Mouse (Mus musculus): ENCODE measurements at regions not wholly inside any gene's neighbourhood (a gene's known extent, or its start where the extent isn't known, plus 50 kb on each side); places are given as distances from the start of the nearest gene placed in this dataset.
A peak's percentile ranks its signal among the peaks of the same experiment; 100 is the strongest.

GRCm38 (mm10) chr2:30676833-30677459 lies 82.1 kb downstream of the Cstad start:
- Histone ChIP-seq H3K4me3 (ENCODE audit: control insufficient read depth in 1 of 2, insufficient read depth in 1 of 2, low read depth in 2 of 2, low read length in 2 of 2) (no peak overlapping the region), H3K27me3 (ENCODE audit: control insufficient read depth in 1 of 2, insufficient read depth in 2 of 2, low read length in 2 of 2) (peaks cover 6 to 8% of the 10 kb centered on the region in 2 experiments; a peak in 3 of 4 replicates), H3K9ac (ENCODE audit: control insufficient read depth, low read depth, low read length, poor library complexity, severe bottlenecking) (no peak overlapping the region), H3K36me3 (ENCODE audit: control insufficient read depth in 1 of 2, insufficient read depth in 2 of 2, low read length in 2 of 2) (no peaks in the 10 kb centered on the region), H3K79me2 (ENCODE audit: control insufficient read depth, insufficient read depth, low read length, poor library complexity) (no peaks in the 10 kb centered on the region), H3K27ac (ENCODE audit: control insufficient read depth, low read depth, low read length) (no peak overlapping the region), H3K4me1 (ENCODE audit: control insufficient read depth in 1 of 2, insufficient read depth in 2 of 2, low read length in 2 of 2) (0 out of 4 replicates have a peak, but pooled peaks cover 0 to 4% of the 10 kb centered on the region in 2 experiments), H3K9me3 (replicated peaks; ENCODE audit: insufficient read depth, low read length) (no peaks in the 10 kb centered on the region)
- peak; percentile 19; the same call in 1 of the 2 replicates for TF ChIP-seq BHLHE40 (IDR thresholded peaks at IDR 0.05; ENCODE audit: borderline replicate concordance, low read depth, low read length)
- no peak for TF ChIP-seq TAL1 (IDR thresholded peaks at IDR 0.05; ENCODE audit: low read length)
- DNase-seq (ENCODE audit: low read depth, low spot score) = peak; percentile 43

- no peaks in the 10 kb centered on the region for H3K9me3 ChIP-seq (replicated peaks; ENCODE audit: insufficient read depth, low read length)
- H3K4me3 ChIP-seq (ENCODE audit: control insufficient read depth in 1 of 2, insufficient read depth in 1 of 2, low read depth in 2 of 2, low read length in 2 of 2) = no peak overlapping the region
- H3K79me2 ChIP-seq (ENCODE audit: control insufficient read depth, insufficient read depth, low read length, poor library complexity) = no peaks in the 10 kb centered on the region
- no peaks in the 10 kb centered on the region for H3K36me3 ChIP-seq (ENCODE audit: control insufficient read depth in 1 of 2, insufficient read depth in 2 of 2, low read length in 2 of 2)
- no peak overlapping the region for H3K27ac ChIP-seq (ENCODE audit: control insufficient read depth, low read depth, low read length)
- 0 out of 4 replicates have a peak, but pooled peaks cover 0 to 4% of the 10 kb centered on the region in 2 experiments for H3K4me1 ChIP-seq (ENCODE audit: control insufficient read depth in 1 of 2, insufficient read depth in 2 of 2, low read length in 2 of 2)
- no peak for DNase-seq (ENCODE audit: low read depth, low spot score)
- no peak overlapping the region for H3K9ac ChIP-seq (ENCODE audit: control insufficient read depth, low read depth, low read length, poor library complexity, severe bottlenecking)
- TF ChIP-seq SIN3A (IDR thresholded peaks at IDR 0.05; ENCODE audit: low read length) (no peak), NELFE (IDR thresholded peaks at IDR 0.05; ENCODE audit: low read depth, low read length) (no peak), GABPA (IDR thresholded peaks at IDR 0.05; ENCODE audit: low read depth, low read length) (no peak), ZMIZ1 (IDR thresholded peaks at IDR 0.05; ENCODE audit: low read depth, low read length) (no peak), MEF2A (IDR thresholded peaks at IDR 0.05; ENCODE audit: extremely low read depth, insufficient replicate concordance, low read depth, low read length, poor library complexity, severe bottlenecking) (no peak), ETS1 (IDR thresholded peaks at IDR 0.05; ENCODE audit: low read depth, low read length) (no peak), MAX (IDR thresholded peaks at IDR 0.05; ENCODE audit: low read length) (no peak), BHLHE40 (IDR thresholded peaks at IDR 0.05; ENCODE audit: borderline replicate concordance, low read depth, low read length) (no peak), TCF12 (IDR thresholded peaks at IDR 0.05; ENCODE audit: low read depth, low read length) (no peak), CTCF (IDR thresholded peaks at IDR 0.05 in 2 of 3, conservative IDR thresholded peaks at IDR 0.05 in 1 of 3; ENCODE audit: control insufficient read depth in 1 of 3, insufficient read depth in 1 of 3, low read depth in 2 of 3, low read length in 3 of 3, poor library complexity in 1 of 3, severe bottlenecking in 1 of 3) (no peak), CHD2 (IDR thresholded peaks at IDR 0.05; ENCODE audit: low read length) (no peak), E2F4 (IDR thresholded peaks at IDR 0.05; ENCODE audit: borderline replicate concordance, low read depth, low read length) (no peak), ZKSCAN1 (IDR thresholded peaks at IDR 0.05; ENCODE audit: low read depth, low read length) (no peak), RAD21 (IDR thresholded peaks at IDR 0.05; ENCODE audit: low read depth, low read length) (no peak)
- peaks cover 6 to 8% of the 10 kb centered on the region in 2 experiments; a peak in 3 of 4 replicates for H3K27me3 ChIP-seq (ENCODE audit: control insufficient read depth in 1 of 2, insufficient read depth in 2 of 2, low read length in 2 of 2)
Observed at GRCm38 (mm10) chr2:30676450-30676832, 81.6 kb downstream of the Cstad start.
